Mouse (Mus musculus) left cerebral cortex, postnatal 4 days (tissue): ENCODE measurements at regions not wholly inside any gene's neighbourhood (a gene's known extent, or its start where the extent isn't known, plus 50 kb on each side); places are given as distances from the start of the nearest gene placed in this dataset.
A peak's percentile ranks its signal among the peaks of the same experiment; 100 is the strongest.

ENCODE experiments used
- DNase-seq: peaks from one replicate; pipeline ENCODE4 v3.0.0-alpha.2; 2022
- intact Hi-C: fragments of 180-260 bp; cut with DNase I; formaldehyde crosslinking; loops from one replicate; pipeline ENCODE4 v1.15.1; 2025

- no peak for DNase-seq
- intact Hi-C loops, result no loop called here
These were observed 140.4 kb upstream of the Tll1 start for GRCm38 (mm10) chr8:64346428-64346827.

GRCm38 (mm10) chr8:64344933-64345332, 138.9 kb upstream of the Tll1 start:
- intact Hi-C loops, result no loop called here
- no peak for DNase-seq

- DNase-seq, result no peak
- intact Hi-C loops, result no loop called here
These were observed 137.5 kb upstream of the Tll1 start for GRCm38 (mm10) chr8:64343600-64343999.

GRCm38 (mm10) chr8:64342397-64342796, 136.3 kb upstream of the Tll1 start:
- intact Hi-C loops, result no loop called here
- no peak for DNase-seq

- intact Hi-C loops, result no loop called here
- no peak for DNase-seq
These were observed 131.3 kb upstream of the Tll1 start for GRCm38 (mm10) chr8:64337356-64337755.

GRCm38 (mm10) chr8:64336546-64336945, 130.5 kb upstream of the Tll1 start:
- DNase-seq, result no peak
- intact Hi-C loops, result no loop called here

- no peak for DNase-seq
These were observed 129.4 kb upstream of the Tll1 start for GRCm38 (mm10) chr8:64335495-64335894.

GRCm38 (mm10) chr8:64323985-64324384, 117.9 kb upstream of the Tll1 start:
- intact Hi-C loops, result loop anchor here (5.0 kb wide), 1 partner anchor 117 kb away; the partner anchor contains the start of gene Tll1
- DNase-seq, result no peak

More at GRCm38 (mm10) chr8:64335495-64335894, 129.4 kb upstream of the Tll1 start:
- intact Hi-C loops, result no loop called here

GRCm38 (mm10) chr8:64320343-64320742, 114.3 kb upstream of the Tll1 start:
- intact Hi-C loops, result loop anchor here (5.0 kb wide), 1 partner anchor 113 kb away; the partner anchor contains the start of gene Tll1
- DNase-seq, result no peak

- intact Hi-C loops, result no loop called here
- no peak for DNase-seq
These were observed 113.2 kb upstream of the Tll1 start for GRCm38 (mm10) chr8:64319220-64319820.

- DNase-seq, result peak; percentile 7
- intact Hi-C loops, result no loop called here
These were observed 112.6 kb upstream of the Tll1 start for GRCm38 (mm10) chr8:64318524-64319219.

GRCm38 (mm10) chr8:64317815-64318214, 111.7 kb upstream of the Tll1 start:
- peak; percentile 14 for DNase-seq
- intact Hi-C loops, result no loop called here

- intact Hi-C loops, result no loop called here
- DNase-seq, result no peak
These were observed 101.9 kb upstream of the Tll1 start for GRCm38 (mm10) chr8:64307995-64308394.

- intact Hi-C loops, result no loop called here
- DNase-seq, result peak; percentile 12
These were observed 76.7 kb upstream of the Tll1 start for GRCm38 (mm10) chr8:64282806-64283205.

- intact Hi-C loops, result no loop called here
- no peak for DNase-seq
These were observed 75.5 kb upstream of the Tll1 start for GRCm38 (mm10) chr8:64281598-64281997.

- intact Hi-C loops, result no loop called here
- DNase-seq, result no peak
These were observed 74.3 kb upstream of the Tll1 start for GRCm38 (mm10) chr8:64280391-64280790.

GRCm38 (mm10) chr8:64276058-64276457, 70.0 kb upstream of the Tll1 start:
- no peak for DNase-seq
- intact Hi-C loops, result no loop called here

- intact Hi-C loops, result no loop called here
- no peak for DNase-seq
These were observed 59.4 kb upstream of the Tll1 start for GRCm38 (mm10) chr8:64265304-64265945.
